Mouse (Mus musculus) intestine, postnatal 0 days (tissue): ENCODE data around the gene Mob2. TPM values are rescaled to one million over a fixed set of nuclear protein-coding genes. Genes with fewer than 3 reads are reported as not detected.

Experiments used
- ATAC-seq: fragments of 200-750 bp; cut with Nextera tagmentation; 2 replicates; pipeline ENCODE4 v1.8.0; 2017; ENCODE audit warnings: mild to moderate bottlenecking, moderate TSS enrichment, moderate library complexity
- H3K27ac ChIP-seq: fragments of 300-500 bp; sonication (generic); 2 replicates; pipeline ENCODE4 v1.5.1; 2014; ENCODE audit warnings: mild to moderate bottlenecking, low read depth, low read length, moderate library complexity
- H3K27me3 ChIP-seq: fragments of 300-500 bp; sonication (generic); replicated peaks from 2 replicates; pipeline ENCODE4 v1.6.1; 2014; ENCODE audit warnings: low read length, mixed read lengths; ENCODE audit not compliant: control insufficient read depth, insufficient read depth
- H3K36me3 ChIP-seq: fragments of 300-500 bp; sonication (generic); 2 replicates; pipeline ENCODE4 v1.6.1; 2014; ENCODE audit warnings: mild to moderate bottlenecking, moderate library complexity; ENCODE audit not compliant: control insufficient read depth, insufficient read depth
- H3K4me1 ChIP-seq: fragments of 300-500 bp; sonication (generic); replicated peaks from 2 replicates; pipeline ENCODE4 v1.6.1; 2014; ENCODE audit warnings: antibody characterized with exemption, low read length, mixed read lengths; ENCODE audit not compliant: control insufficient read depth, insufficient read depth
- H3K4me2 ChIP-seq: fragments of 300-500 bp; sonication (generic); replicated peaks from 2 replicates; pipeline ENCODE4 v1.6.1; 2014; ENCODE audit warnings: low read depth, mild to moderate bottlenecking, moderate library complexity
- H3K4me3 ChIP-seq: fragments of 300-500 bp; sonication (generic); 2 replicates; pipeline ENCODE4 v1.5.1; 2014; ENCODE audit warnings: low read depth, low read length
- H3K9ac ChIP-seq: fragments of 300-500 bp; sonication (generic); 2 replicates; pipeline ENCODE4 v1.6.1; 2014; ENCODE audit warnings: mild to moderate bottlenecking, low read depth, low read length
- H3K9me3 ChIP-seq: fragments of 300-500 bp; sonication (generic); 2 replicates; pipeline ENCODE4 v1.6.1; 2016; ENCODE audit warnings: mixed run types; ENCODE audit not compliant: control insufficient read depth
- CTCF ChIP-seq: sonication (generic); IDR thresholded peaks from 2 replicates; pipeline ENCODE4 v1.5.1; 2016; ENCODE audit warnings: low read depth, mild to moderate bottlenecking, control low read depth, antibody characterized with exemption, moderate library complexity
- WGBS: fragments of 180-500 bp; shearing (Covaris S2); extraction: QIAGEN DNeasy Blood & Tissue Kit; methylation state at CpG from one replicate; pipeline ENCODE4 v1.1.7; 2014; 5-methylcytosine and 5-hydroxymethylcytosine counted together
- microRNA-seq: library from miRNA; unstranded; fragments of <30 nt; microRNA quantifications from one replicate; pipeline ENCODE4, GENCODE M21; 2016
- polyA plus RNA-seq: library from polyadenylated mRNA; unstranded; fragments of >200 nt; fragmentation: Nextera tagmentation; extraction: Ambion mirVana; gene quantifications from 2 replicates; pipeline ENCODE4 v1.2.1, GENCODE M21; 2015

The Mob2 gene
- polyA plus RNA-seq, 1 experiment from 2014 or later, result 54.7 TPM

- Histone ChIP-seq H3K36me3 (no peaks in the 10 kb centered on the region), H3K4me1 (no peaks in the 10 kb centered on the region), H3K27me3 (no peaks in the 10 kb centered on the region), H3K9ac (no peak overlapping the region), H3K27ac (no peak overlapping the region), H3K9me3 (no peaks in the 10 kb centered on the region), H3K4me3 (no peak overlapping the region), H3K4me2 (no peak overlapping the region)
- peak; percentile 52 for TF ChIP-seq CTCF
- ATAC-seq, result 0 out of 2 replicates have a peak, but pooled peaks have one; percentile 8
- 21% methylated on average over 7 of the region's 7 CpGs for WGBS
Observed at GRCm38 (mm10) chr7:141972831-141973619, 87.8 kb downstream of the Mob2 start.

GRCm38 (mm10) chr7:141966281-141966680 is 94.6 kb downstream of the Mob2 start:
- no peak for ATAC-seq
- Histone ChIP-seq H3K27ac (no peak overlapping the region), H3K9ac (no peak overlapping the region), H3K4me2 (no peak overlapping the region), H3K4me3 (no peak overlapping the region), H3K27me3 (no peaks in the 10 kb centered on the region), H3K9me3 (no peaks in the 10 kb centered on the region), H3K4me1 (no peaks in the 10 kb centered on the region), H3K36me3 (no peaks in the 10 kb centered on the region)
- WGBS, result 71% methylated on average over 2 of the region's 2 CpGs
- no peak for TF ChIP-seq CTCF

- Histone ChIP-seq H3K9me3 (no peaks in the 10 kb centered on the region), H3K27me3 (no peaks in the 10 kb centered on the region), H3K9ac (no peak overlapping the region), H3K36me3 (no peaks in the 10 kb centered on the region), H3K27ac (no peak overlapping the region), H3K4me1 (no peaks in the 10 kb centered on the region), H3K4me2 (no peak overlapping the region), H3K4me3 (no peak overlapping the region)
- no peak for ATAC-seq
- TF ChIP-seq CTCF, result no peak
- 93% methylated on average over 3 of the region's 3 CpGs for WGBS
Observed at GRCm38 (mm10) chr7:141962521-141962920, 98.3 kb downstream of the Mob2 start.

GRCm38 (mm10) chr7:141961491-141961890 is 99.4 kb downstream of the Mob2 start:
- no peak for TF ChIP-seq CTCF
- no peak overlapping the region for H3K27ac ChIP-seq
- H3K9ac ChIP-seq, result no peak overlapping the region
- H3K4me2 ChIP-seq, result no peak overlapping the region
- H3K4me3 ChIP-seq, result no peak overlapping the region
- no peak for ATAC-seq
- H3K36me3 ChIP-seq, result no peaks in the 10 kb centered on the region
- no peaks in the 10 kb centered on the region for H3K4me1 ChIP-seq
- no peaks in the 10 kb centered on the region for H3K27me3 ChIP-seq
- WGBS, result 85% methylated on average over 3 of the region's 3 CpGs
- no peaks in the 10 kb centered on the region for H3K9me3 ChIP-seq

GRCm38 (mm10) chr7:141960926-141961325 is 99.9 kb downstream of the Mob2 start:
- 73% methylated on average over 2 of the region's 2 CpGs for WGBS
- no peak overlapping the region for H3K4me3 ChIP-seq
- H3K9ac ChIP-seq, result no peak overlapping the region
- no peaks in the 10 kb centered on the region for H3K36me3 ChIP-seq
- H3K4me2 ChIP-seq, result no peak overlapping the region
- no peak for ATAC-seq
- H3K27me3 ChIP-seq, result no peaks in the 10 kb centered on the region
- H3K4me1 ChIP-seq, result no peaks in the 10 kb centered on the region
- no peak for TF ChIP-seq CTCF
- no peak overlapping the region for H3K27ac ChIP-seq
- no peaks in the 10 kb centered on the region for H3K9me3 ChIP-seq

GRCm38 (mm10) chr7:141959133-141959532 is 101.7 kb downstream of the Mob2 start:
- Histone ChIP-seq H3K9me3 (no peaks in the 10 kb centered on the region), H3K27ac (no peak overlapping the region), H3K36me3 (no peaks in the 10 kb centered on the region), H3K4me1 (no peaks in the 10 kb centered on the region), H3K4me2 (no peak overlapping the region), H3K9ac (no peak overlapping the region), H3K27me3 (no peaks in the 10 kb centered on the region), H3K4me3 (no peak overlapping the region)
- ATAC-seq, result no peak
- WGBS, result 87% methylated on average over 1 of the region's 1 CpGs
- 0 out of 2 replicates have a peak, but pooled peaks have one; percentile 19 for TF ChIP-seq CTCF

Small RNAs within 50 kb of the gene (microRNA-seq; reads per million reads assigned to microRNA genes)
- gene Mir3104, result not detected

Other genes starting within 250 kb of the Mob2 start
- gene Muc5b, start 222.0 kb downstream of the Mob2 start, polyA plus RNA-seq, result 0.03 and 0.31 TPM in 2 replicates
- gene Tollip, start 142.6 kb downstream of the Mob2 start, polyA plus RNA-seq, result 48.6 and 49.1 TPM in 2 replicates
- 0.55 and 0.69 TPM in 2 replicates for gene Brsk2, start 111.3 kb downstream of the Mob2 start, polyA plus RNA-seq
- 5.8 and 6.4 TPM in 2 replicates for gene Dusp8, start 34.8 kb upstream of the Mob2 start, polyA plus RNA-seq
- not detected in 2 replicates for gene Gm45618, start 59.7 kb upstream of the Mob2 start, polyA plus RNA-seq
- not detected in 2 replicates for gene Gm39115, start 75.0 kb upstream of the Mob2 start, polyA plus RNA-seq
- not detected in 2 replicates for gene Gm45337, start 83.5 kb upstream of the Mob2 start, polyA plus RNA-seq
- not detected in 2 replicates for gene Gm29735, start 96.0 kb upstream of the Mob2 start, polyA plus RNA-seq
- not detected in 2 replicates for gene Gm4553, start 104.7 kb upstream of the Mob2 start, polyA plus RNA-seq
- not detected in 2 replicates for gene Krtap5-2, start 114.9 kb upstream of the Mob2 start, polyA plus RNA-seq
- gene Gm10153, start 129.3 kb upstream of the Mob2 start, polyA plus RNA-seq, result not detected in 2 replicates
- not detected in 2 replicates for gene Krtap5-3, start 140.3 kb upstream of the Mob2 start, polyA plus RNA-seq
- not detected in 2 replicates for gene Gm7579, start 150.8 kb upstream of the Mob2 start, polyA plus RNA-seq
- not detected in 2 replicates for gene Krtap5-5, start 168.9 kb upstream of the Mob2 start, polyA plus RNA-seq
- not detected in 2 replicates for gene Gm40460, start 180.0 kb upstream of the Mob2 start, polyA plus RNA-seq
- gene Gm2431, start 197.3 kb upstream of the Mob2 start, polyA plus RNA-seq, result not detected in 2 replicates
- gene Gm4559, start 213.3 kb upstream of the Mob2 start, polyA plus RNA-seq, result not detected in 2 replicates
- gene Krtap5-1, start 236.1 kb upstream of the Mob2 start, polyA plus RNA-seq, result not detected in 2 replicates
- not detected in 2 replicates for gene Krtap5-4, start 242.5 kb upstream of the Mob2 start, polyA plus RNA-seq